Mouse (Mus musculus): ENCODE measurements around the gene Mboat7.

- TF ChIP-seq POLR2A (IDR thresholded peaks at IDR 0.05; ENCODE audit: low read depth, low read length): no peak
- TF ChIP-seq CTCF (IDR thresholded peaks at IDR 0.05; ENCODE audit: extremely low read depth, insufficient read length, insufficient replicate concordance, low read depth, low read length): no peak
These were observed 49.5 kb downstream of the Mboat7 start for GRCm38 (mm10) chr7:3643843-3644242.

Data from small intestine, adult 2 months (tissue).